Mouse (Mus musculus): ENCODE data around the gene Tsen54. TPM values are rescaled to one million over a fixed set of nuclear protein-coding genes. Genes with fewer than 3 reads are reported as not detected.

The Tsen54 gene
- polyA plus RNA-seq, 1 experiment = 36.4 TPM

DNA sequence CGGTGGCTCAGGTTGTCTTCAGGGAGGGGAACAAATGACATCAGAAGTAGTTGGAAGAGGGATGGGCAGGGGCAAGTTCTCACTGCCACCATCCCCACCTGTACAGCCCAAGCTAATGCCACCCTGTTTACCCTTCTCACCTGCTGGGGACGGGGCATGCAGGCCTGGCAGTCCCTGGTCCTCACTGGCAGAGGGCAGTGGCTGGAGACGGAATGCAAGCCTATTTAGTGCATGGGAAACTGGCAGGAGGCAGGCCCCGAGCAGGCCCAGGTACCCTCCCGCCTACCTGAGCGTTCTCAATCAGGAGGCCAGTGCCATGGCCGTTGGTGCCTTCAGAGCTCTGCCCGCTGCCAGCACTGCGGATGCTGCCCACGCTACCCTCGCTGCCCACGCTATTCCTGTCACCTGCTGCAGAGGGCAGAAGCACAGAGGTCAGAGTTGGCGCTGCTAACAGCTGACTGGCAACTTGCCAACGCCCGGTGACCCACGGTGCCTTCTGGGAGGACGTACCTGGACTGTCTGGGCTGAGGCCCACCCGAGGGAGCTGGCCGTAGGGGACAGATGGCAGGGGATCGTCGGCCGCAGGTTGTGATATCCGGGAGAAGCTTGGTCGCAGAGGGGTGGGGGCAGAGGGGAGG, 11.3 kb upstream of the Tsen54 start:
- TF ChIP-seq CTCF (conservative IDR thresholded peaks at IDR 0.05; ENCODE audit: insufficient read depth, insufficient read length, low read depth, low read length) (no peak), POLR2A (IDR thresholded peaks at IDR 0.05; ENCODE audit: low read depth, low read length) (no peak)
- H3K4me3 ChIP-seq (ENCODE audit: insufficient read depth, low read depth, low read length) = no peak overlapping the region
- peak; percentile 46 for DNase-seq
- H3K4me1 ChIP-seq (ENCODE audit: control insufficient read depth, insufficient read depth, low read length) = peaks cover 4% of the 10 kb centered on the region; the same call in 1 of the 2 replicates
- no peaks in the 10 kb centered on the region for H3K27me3 ChIP-seq (replicated peaks; ENCODE audit: control insufficient read depth, insufficient read depth, low read length)
- no peak overlapping the region for H3K27ac ChIP-seq (ENCODE audit: insufficient read depth, low read depth, low read length)
- H3K36me3 ChIP-seq (ENCODE audit: control insufficient read depth, insufficient read depth, low read length) = peaks cover 15% of the 10 kb centered on the region
- 59% methylated on average over 24 of the region's 24 CpGs for WGBS

DNA sequence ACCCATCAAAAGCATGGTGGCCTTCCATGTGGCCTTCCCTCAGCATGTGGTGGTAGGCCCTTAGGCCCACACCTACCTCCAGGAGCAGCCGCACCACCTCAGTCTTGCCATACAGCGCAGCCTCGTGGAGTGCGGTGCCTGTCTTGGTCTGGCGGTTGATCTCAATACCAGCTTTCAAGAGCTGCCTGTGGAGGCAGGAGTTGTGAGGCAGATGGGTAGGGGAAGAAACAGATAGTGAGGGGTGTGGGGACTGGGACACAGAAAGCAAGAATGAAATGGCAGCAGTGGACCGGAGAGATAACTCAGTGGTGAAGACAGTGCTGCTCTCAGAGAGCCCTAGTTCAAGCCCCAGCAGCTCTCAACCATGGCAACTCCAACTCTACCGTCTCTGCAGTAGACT, 9.5 kb upstream of the Tsen54 start:
- DNase-seq = no peak
- no peak for TF ChIP-seq CTCF (conservative IDR thresholded peaks at IDR 0.05; ENCODE audit: insufficient read depth, insufficient read length, low read depth, low read length)
- no peak for TF ChIP-seq POLR2A (IDR thresholded peaks at IDR 0.05; ENCODE audit: low read depth, low read length)
- Histone ChIP-seq H3K4me1 (ENCODE audit: control insufficient read depth, insufficient read depth, low read length) (peaks cover 9% of the 10 kb centered on the region; the same call in 1 of the 2 replicates), H3K27me3 (replicated peaks; ENCODE audit: control insufficient read depth, insufficient read depth, low read length) (no peaks in the 10 kb centered on the region), H3K27ac (ENCODE audit: insufficient read depth, low read depth, low read length) (no peak overlapping the region), H3K36me3 (ENCODE audit: control insufficient read depth, insufficient read depth, low read length) (peaks cover 16% of the 10 kb centered on the region), H3K4me3 (ENCODE audit: insufficient read depth, low read depth, low read length) (no peak overlapping the region)
- WGBS = 94% methylated on average over 7 of the region's 7 CpGs

DNA sequence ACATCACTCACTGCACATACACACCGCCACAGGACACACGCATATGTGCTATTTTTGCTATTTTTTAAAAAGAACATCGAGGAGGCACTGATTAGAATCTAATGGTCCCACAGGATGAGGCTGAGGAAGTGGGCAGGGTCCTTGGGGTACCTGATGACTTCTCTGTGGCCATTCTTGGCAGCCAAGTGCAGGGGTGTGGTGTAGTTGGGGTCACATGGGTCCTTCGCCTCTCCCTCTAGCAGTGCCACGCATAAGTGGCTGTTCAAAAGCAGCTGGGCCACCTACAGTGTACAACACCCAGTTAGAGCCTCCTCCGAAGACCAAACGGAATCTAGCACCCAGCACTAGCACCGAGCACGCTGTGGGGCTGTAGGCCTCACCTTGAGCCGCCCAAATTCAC, 8.4 kb upstream of the Tsen54 start:
- DNase-seq = peak; percentile 74
- no peak for TF ChIP-seq CTCF (conservative IDR thresholded peaks at IDR 0.05; ENCODE audit: insufficient read depth, insufficient read length, low read depth, low read length)
- TF ChIP-seq POLR2A (IDR thresholded peaks at IDR 0.05; ENCODE audit: low read depth, low read length) = no peak
- H3K27me3 ChIP-seq (replicated peaks; ENCODE audit: control insufficient read depth, insufficient read depth, low read length) = no peaks in the 10 kb centered on the region
- H3K27ac ChIP-seq (ENCODE audit: insufficient read depth, low read depth, low read length) = no peak overlapping the region
- no peak overlapping the region for H3K4me3 ChIP-seq (ENCODE audit: insufficient read depth, low read depth, low read length)
- H3K4me1 ChIP-seq (ENCODE audit: control insufficient read depth, insufficient read depth, low read length) = peaks cover 19% of the 10 kb centered on the region; the same call in 1 of the 2 replicates
- 77% methylated on average over 10 of the region's 10 CpGs for WGBS
- H3K36me3 ChIP-seq (ENCODE audit: control insufficient read depth, insufficient read depth, low read length) = peaks cover 12% of the 10 kb centered on the region

DNA sequence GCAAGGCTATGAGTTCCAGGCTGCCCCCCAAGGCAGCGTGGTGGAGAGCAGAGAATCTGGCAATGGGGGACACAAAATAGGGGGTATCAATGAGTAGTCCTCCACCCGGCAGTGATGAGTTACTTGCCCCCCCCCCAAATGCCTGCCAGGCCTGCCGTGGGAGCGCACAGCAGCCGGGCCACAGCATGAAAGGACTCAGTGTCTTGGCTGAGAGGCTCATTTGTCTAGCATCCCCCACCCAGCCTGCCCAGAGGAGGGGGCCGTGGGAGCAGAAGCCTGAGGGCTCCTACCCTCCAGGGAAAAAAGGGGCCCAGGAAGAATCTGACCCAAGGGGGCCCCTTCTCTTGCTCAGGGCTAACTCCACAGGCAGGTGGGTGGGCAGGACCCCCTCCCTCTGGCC, 7.2 kb upstream of the Tsen54 start:
- Histone ChIP-seq H3K27ac (ENCODE audit: insufficient read depth, low read depth, low read length) (no peak overlapping the region), H3K36me3 (ENCODE audit: control insufficient read depth, insufficient read depth, low read length) (peaks cover 8% of the 10 kb centered on the region; the same call in 1 of the 2 replicates), H3K27me3 (replicated peaks; ENCODE audit: control insufficient read depth, insufficient read depth, low read length) (no peaks in the 10 kb centered on the region), H3K4me1 (ENCODE audit: control insufficient read depth, insufficient read depth, low read length) (peaks cover 23% of the 10 kb centered on the region; the same call in 1 of the 2 replicates), H3K4me3 (ENCODE audit: insufficient read depth, low read depth, low read length) (no peak overlapping the region)
- WGBS = 88% methylated on average over 6 of the region's 6 CpGs
- no peak for DNase-seq
- TF ChIP-seq CTCF (conservative IDR thresholded peaks at IDR 0.05; ENCODE audit: insufficient read depth, insufficient read length, low read depth, low read length) (no peak), POLR2A (IDR thresholded peaks at IDR 0.05; ENCODE audit: low read depth, low read length) (no peak)

DNA sequence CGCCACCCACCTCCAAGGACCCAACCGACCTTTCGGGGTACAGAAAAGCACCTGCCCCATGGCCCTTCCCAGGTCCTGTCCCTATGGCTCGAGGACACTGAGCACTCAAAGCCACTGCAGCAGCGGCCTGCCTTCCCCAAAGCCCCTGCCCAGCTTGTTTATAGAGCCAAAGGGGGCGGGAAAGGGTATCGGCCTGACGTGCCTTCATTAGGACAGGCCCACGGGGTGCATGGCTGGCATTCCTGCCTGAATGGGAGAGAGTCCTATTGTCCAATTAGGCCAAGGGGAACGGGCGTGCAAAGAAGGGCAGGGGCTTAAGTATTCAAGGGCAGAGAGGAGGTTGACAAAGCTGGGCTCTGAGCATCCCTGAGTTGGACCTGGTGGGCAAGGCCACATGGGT, 6.6 kb upstream of the Tsen54 start:
- H3K4me1 ChIP-seq (ENCODE audit: control insufficient read depth, insufficient read depth, low read length) = peaks cover 26% of the 10 kb centered on the region; the same call in 1 of the 2 replicates
- 67% methylated on average over 11 of the region's 11 CpGs for WGBS
- H3K27ac ChIP-seq (ENCODE audit: insufficient read depth, low read depth, low read length) = 0 out of 2 replicates have a peak overlapping the region, but pooled peaks have one; percentile 33

DNA sequence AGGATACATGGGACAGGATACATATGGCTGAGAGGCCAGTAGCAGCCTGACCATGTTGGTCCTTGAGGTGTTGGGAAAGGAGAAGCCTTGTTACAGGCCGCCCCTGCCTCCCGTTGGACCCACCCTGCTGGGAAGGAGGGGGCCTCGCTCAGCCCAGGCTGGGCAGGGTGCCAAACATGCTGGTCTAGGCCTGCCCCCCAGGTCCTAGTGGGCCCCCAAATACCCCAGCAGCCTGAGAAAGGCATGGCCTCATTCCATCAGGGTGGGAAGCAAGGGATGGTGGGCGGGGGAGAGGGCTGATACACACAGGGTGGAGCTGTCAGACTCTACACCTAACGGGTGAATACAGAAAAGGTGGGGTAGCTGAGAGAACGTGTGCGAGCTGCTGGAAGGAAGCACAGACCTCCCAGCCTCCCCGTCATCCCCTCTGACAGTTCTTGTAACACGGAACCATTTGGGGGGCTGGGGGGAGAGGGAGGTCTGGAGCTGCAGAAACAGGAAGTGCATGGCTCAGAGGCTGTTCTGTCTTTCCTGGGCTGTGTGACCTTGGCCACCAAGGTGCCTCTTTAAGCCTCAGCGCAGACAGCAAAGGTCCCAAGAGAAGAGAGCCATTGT, 5.7 kb upstream of the Tsen54 start:
- no peaks in the 10 kb centered on the region for H3K27me3 ChIP-seq (replicated peaks; ENCODE audit: control insufficient read depth, insufficient read depth, low read length)
- H3K4me1 ChIP-seq (ENCODE audit: control insufficient read depth, insufficient read depth, low read length) = peaks cover 26% of the 10 kb centered on the region; the same call in 1 of the 2 replicates
- H3K4me3 ChIP-seq (ENCODE audit: insufficient read depth, low read depth, low read length) = 0 out of 2 replicates have a peak overlapping the region, but pooled peaks have one; percentile 1
- WGBS = 33% methylated on average over 10 of the region's 10 CpGs
- peaks cover 5% of the 10 kb centered on the region; the same call in 1 of the 2 replicates for H3K36me3 ChIP-seq (ENCODE audit: control insufficient read depth, insufficient read depth, low read length)
- TF ChIP-seq POLR2A (IDR thresholded peaks at IDR 0.05; ENCODE audit: low read depth, low read length) (no peak), CTCF (conservative IDR thresholded peaks at IDR 0.05; ENCODE audit: insufficient read depth, insufficient read length, low read depth, low read length) (no peak)
- DNase-seq = peak; percentile 59
- H3K27ac ChIP-seq (ENCODE audit: insufficient read depth, low read depth, low read length) = peak overlapping the region; percentile 33

More for the DNA sequence above, 6.6 kb upstream of the Tsen54 start:
- peaks cover 5% of the 10 kb centered on the region; the same call in 1 of the 2 replicates for H3K36me3 ChIP-seq (ENCODE audit: control insufficient read depth, insufficient read depth, low read length)
- DNase-seq = no peak
- TF ChIP-seq CTCF (conservative IDR thresholded peaks at IDR 0.05; ENCODE audit: insufficient read depth, insufficient read length, low read depth, low read length) (no peak), POLR2A (IDR thresholded peaks at IDR 0.05; ENCODE audit: low read depth, low read length) (no peak)
- H3K4me3 ChIP-seq (ENCODE audit: insufficient read depth, low read depth, low read length) = no peak overlapping the region
- no peaks in the 10 kb centered on the region for H3K27me3 ChIP-seq (replicated peaks; ENCODE audit: control insufficient read depth, insufficient read depth, low read length)

DNA sequence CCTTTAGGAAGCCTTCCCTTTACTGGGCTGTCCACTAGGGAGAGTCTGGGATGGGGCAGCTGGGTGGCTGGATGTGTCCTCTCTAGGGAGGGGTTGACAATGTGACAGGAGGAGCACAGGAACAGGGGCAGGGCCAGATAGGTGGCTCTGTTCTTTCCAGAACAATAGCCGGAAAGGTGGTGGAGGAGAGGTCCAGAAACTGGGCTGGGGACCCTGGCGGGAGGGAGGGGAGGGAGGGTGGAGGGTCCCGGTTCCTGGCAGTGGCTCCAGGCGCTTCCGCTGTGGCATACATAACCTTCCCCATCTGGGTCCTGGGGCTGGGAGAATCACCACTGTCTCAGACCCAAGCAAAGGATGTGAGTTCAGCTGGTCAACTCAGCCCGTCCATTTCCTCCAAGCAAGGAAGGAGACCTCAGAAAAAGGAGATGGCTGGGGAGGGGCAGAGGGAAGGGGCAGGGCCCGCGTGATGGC, 5.2 kb upstream of the Tsen54 start:
- peak; percentile 88 for DNase-seq
- H3K27ac ChIP-seq (ENCODE audit: insufficient read depth, low read depth, low read length) = peak overlapping the region; percentile 49
- H3K4me1 ChIP-seq (ENCODE audit: control insufficient read depth, insufficient read depth, low read length) = peaks cover 30% of the 10 kb centered on the region; the same call in 1 of the 2 replicates
- WGBS = 57% methylated on average over 8 of the region's 8 CpGs
- TF ChIP-seq CTCF (conservative IDR thresholded peaks at IDR 0.05; ENCODE audit: insufficient read depth, insufficient read length, low read depth, low read length) (no peak), POLR2A (IDR thresholded peaks at IDR 0.05; ENCODE audit: low read depth, low read length) (no peak)
- H3K27me3 ChIP-seq (replicated peaks; ENCODE audit: control insufficient read depth, insufficient read depth, low read length) = no peaks in the 10 kb centered on the region
- peaks cover 5% of the 10 kb centered on the region; the same call in 1 of the 2 replicates for H3K36me3 ChIP-seq (ENCODE audit: control insufficient read depth, insufficient read depth, low read length)
- H3K4me3 ChIP-seq (ENCODE audit: insufficient read depth, low read depth, low read length) = no peak overlapping the region
